Mouse (Mus musculus) thymus, adult 2 months (tissue): ENCODE data around the gene Med12l.

ENCODE experiments used
- CTCF ChIP-seq: fragments of 200-500 bp; IDR thresholded peaks from 2 replicates; pipeline ENCODE4 v1.5.1; 2012; ENCODE audit warnings: mild to moderate bottlenecking, control low read depth, low read length, moderate library complexity, borderline replicate concordance; ENCODE audit not compliant: control insufficient read depth, poor library complexity, insufficient read depth; ENCODE audit errors: extremely low read depth
- POLR2A ChIP-seq: fragments of 200-500 bp; IDR thresholded peaks from 2 replicates; pipeline ENCODE4 v1.6.1; 2012; ENCODE audit warnings: mild to moderate bottlenecking, low read length, control low read depth, moderate library complexity; ENCODE audit not compliant: control insufficient read depth, poor library complexity, insufficient read depth; ENCODE audit errors: extremely low read depth

DNA sequence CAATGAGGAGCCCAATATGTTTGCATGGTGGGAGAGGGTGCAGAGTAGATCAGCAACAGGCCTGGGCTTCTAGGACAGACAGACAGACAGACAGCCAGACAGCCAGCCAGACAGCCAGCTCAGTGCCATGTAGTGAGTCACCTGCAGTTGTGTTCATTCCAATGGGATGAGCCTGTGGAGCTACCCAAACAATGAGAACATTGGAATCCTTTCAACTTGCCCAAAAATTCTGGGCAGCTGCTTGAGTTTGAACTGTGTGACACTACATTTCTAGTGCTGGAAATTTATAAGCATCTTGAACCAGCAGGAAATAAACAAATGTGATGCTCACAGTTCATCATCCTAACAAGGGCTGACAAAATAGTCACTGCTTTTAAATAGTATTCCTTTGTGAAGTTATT is 134.0 kb downstream of the Med12l start:
- TF ChIP-seq CTCF: no peak
- no peak for TF ChIP-seq POLR2A
